Mouse (Mus musculus): Measurements from ENCODE around the gene Fads1. TPM values are rescaled to one million over a fixed set of nuclear protein-coding genes. Genes with fewer than 3 reads are reported as not detected.
A peak's percentile ranks its signal among the peaks of the same experiment; 100 is the strongest.

Gene Fads1
- polyA plus RNA-seq, 1 experiment from 2014 or later: 104 TPM

GRCm38 (mm10) chr19:10224637-10225453 is 42.2 kb downstream of the Fads1 start:
- 0 out of 2 replicates have a peak overlapping the region, but pooled peaks have one; percentile 7 for H3K4me2 ChIP-seq (ENCODE audit: low read length)
- H3K4me1 ChIP-seq (ENCODE audit: control insufficient read depth, insufficient read depth, low read length): no peaks in the 10 kb centered on the region
- H3K9me3 ChIP-seq (replicated peaks; ENCODE audit: control insufficient read depth, low read length): no peaks in the 10 kb centered on the region
- no peak overlapping the region for H3K4me3 ChIP-seq (ENCODE audit: low read depth, low read length)
- H3K9ac ChIP-seq (ENCODE audit: low read length): no peak overlapping the region
- no peaks in the 10 kb centered on the region for H3K27me3 ChIP-seq (replicated peaks; ENCODE audit: control insufficient read depth, insufficient read depth, low read length)
- H3K36me3 ChIP-seq (ENCODE audit: control insufficient read depth, insufficient read depth, low read length): no peaks in the 10 kb centered on the region
- peak; percentile 23; the same call in 1 of the 2 replicates for ATAC-seq
- WGBS: 37% methylated on average over 26 of the region's 26 CpGs
- DNase-seq (ENCODE audit: low spot score): no peak
- H3K27ac ChIP-seq (ENCODE audit: low read depth, low read length): no peak overlapping the region

GRCm38 (mm10) chr19:10225767-10226166 is 43.1 kb downstream of the Fads1 start:
- WGBS: 80% methylated on average over 4 of the region's 4 CpGs
- Histone ChIP-seq H3K4me1 (ENCODE audit: control insufficient read depth, insufficient read depth, low read length) (no peaks in the 10 kb centered on the region), H3K4me2 (ENCODE audit: low read length) (no peak overlapping the region), H3K4me3 (ENCODE audit: low read depth, low read length) (no peak overlapping the region), H3K36me3 (ENCODE audit: control insufficient read depth, insufficient read depth, low read length) (no peaks in the 10 kb centered on the region), H3K27ac (ENCODE audit: low read depth, low read length) (no peak overlapping the region), H3K9ac (ENCODE audit: low read length) (no peak overlapping the region), H3K9me3 (replicated peaks; ENCODE audit: control insufficient read depth, low read length) (no peaks in the 10 kb centered on the region), H3K27me3 (replicated peaks; ENCODE audit: control insufficient read depth, insufficient read depth, low read length) (no peaks in the 10 kb centered on the region)
- ATAC-seq: no peak
- no peak for DNase-seq (ENCODE audit: low spot score)

GRCm38 (mm10) chr19:10231016-10231415 is 48.3 kb downstream of the Fads1 start:
- H3K9ac ChIP-seq (ENCODE audit: low read length): no peak overlapping the region
- H3K27me3 ChIP-seq (replicated peaks; ENCODE audit: control insufficient read depth, insufficient read depth, low read length): no peaks in the 10 kb centered on the region
- no peak overlapping the region for H3K4me2 ChIP-seq (ENCODE audit: low read length)
- H3K4me3 ChIP-seq (ENCODE audit: low read depth, low read length): no peak overlapping the region
- WGBS: 15% methylated on average over 7 of the region's 7 CpGs
- no peaks in the 10 kb centered on the region for H3K36me3 ChIP-seq (ENCODE audit: control insufficient read depth, insufficient read depth, low read length)
- no peak overlapping the region for H3K27ac ChIP-seq (ENCODE audit: low read depth, low read length)
- H3K4me1 ChIP-seq (ENCODE audit: control insufficient read depth, insufficient read depth, low read length): no peaks in the 10 kb centered on the region
- no peaks in the 10 kb centered on the region for H3K9me3 ChIP-seq (replicated peaks; ENCODE audit: control insufficient read depth, low read length)
- ATAC-seq (no peak), DNase-seq (ENCODE audit: low spot score) (no peak)

GRCm38 (mm10) chr19:10231871-10232270 is 49.2 kb downstream of the Fads1 start:
- H3K4me2 ChIP-seq (ENCODE audit: low read length): no peak overlapping the region
- DNase-seq (ENCODE audit: low spot score) (no peak), ATAC-seq (no peak)
- no peak overlapping the region for H3K4me3 ChIP-seq (ENCODE audit: low read depth, low read length)
- H3K27me3 ChIP-seq (replicated peaks; ENCODE audit: control insufficient read depth, insufficient read depth, low read length): no peaks in the 10 kb centered on the region
- 18% methylated on average over 5 of the region's 5 CpGs for WGBS
- no peak overlapping the region for H3K27ac ChIP-seq (ENCODE audit: low read depth, low read length)
- no peaks in the 10 kb centered on the region for H3K4me1 ChIP-seq (ENCODE audit: control insufficient read depth, insufficient read depth, low read length)
- H3K9ac ChIP-seq (ENCODE audit: low read length): no peak overlapping the region
- H3K36me3 ChIP-seq (ENCODE audit: control insufficient read depth, insufficient read depth, low read length): no peaks in the 10 kb centered on the region
- H3K9me3 ChIP-seq (replicated peaks; ENCODE audit: control insufficient read depth, low read length): no peaks in the 10 kb centered on the region

GRCm38 (mm10) chr19:10232327-10233017 is 49.8 kb downstream of the Fads1 start:
- Histone ChIP-seq H3K9ac (ENCODE audit: low read length) (no peak overlapping the region), H3K27me3 (replicated peaks; ENCODE audit: control insufficient read depth, insufficient read depth, low read length) (no peaks in the 10 kb centered on the region), H3K4me2 (ENCODE audit: low read length) (no peak overlapping the region), H3K36me3 (ENCODE audit: control insufficient read depth, insufficient read depth, low read length) (no peaks in the 10 kb centered on the region), H3K4me1 (ENCODE audit: control insufficient read depth, insufficient read depth, low read length) (no peaks in the 10 kb centered on the region), H3K27ac (ENCODE audit: low read depth, low read length) (no peak overlapping the region), H3K4me3 (ENCODE audit: low read depth, low read length) (no peak overlapping the region), H3K9me3 (replicated peaks; ENCODE audit: control insufficient read depth, low read length) (no peaks in the 10 kb centered on the region)
- no peak for DNase-seq (ENCODE audit: low spot score)
- 21% methylated on average over 9 of the region's 9 CpGs for WGBS
- ATAC-seq: no peak

GRCm38 (mm10) chr19:10235784-10236565 is 53.3 kb downstream of the Fads1 start:
- no peaks in the 10 kb centered on the region for H3K9me3 ChIP-seq (replicated peaks; ENCODE audit: control insufficient read depth, low read length)
- H3K9ac ChIP-seq (ENCODE audit: low read length): no peak overlapping the region
- H3K27me3 ChIP-seq (replicated peaks; ENCODE audit: control insufficient read depth, insufficient read depth, low read length): peaks cover 11% of the 10 kb centered on the region
- no peak for ATAC-seq
- no peak overlapping the region for H3K27ac ChIP-seq (ENCODE audit: low read depth, low read length)
- 81% methylated on average over 9 of the region's 9 CpGs for WGBS
- H3K4me1 ChIP-seq (ENCODE audit: control insufficient read depth, insufficient read depth, low read length): peaks cover 5% of the 10 kb centered on the region
- no peak for DNase-seq (ENCODE audit: low spot score)
- H3K4me3 ChIP-seq (ENCODE audit: low read depth, low read length): no peak overlapping the region
- no peak overlapping the region for H3K4me2 ChIP-seq (ENCODE audit: low read length)
- no peaks in the 10 kb centered on the region for H3K36me3 ChIP-seq (ENCODE audit: control insufficient read depth, insufficient read depth, low read length)

GRCm38 (mm10) chr19:10238477-10238876 is 55.8 kb downstream of the Fads1 start:
- WGBS: 55% methylated on average over 3 of the region's 3 CpGs
- peaks cover 11% of the 10 kb centered on the region for H3K27me3 ChIP-seq (replicated peaks; ENCODE audit: control insufficient read depth, insufficient read depth, low read length)
- DNase-seq (ENCODE audit: low spot score): no peak

GRCm38 (mm10) chr19:10239419-10239818 is 56.7 kb downstream of the Fads1 start:
- DNase-seq (ENCODE audit: low spot score) (no peak), ATAC-seq (no peak)
- Histone ChIP-seq H3K27me3 (replicated peaks; ENCODE audit: control insufficient read depth, insufficient read depth, low read length) (peaks cover 11% of the 10 kb centered on the region), H3K4me3 (ENCODE audit: low read depth, low read length) (no peak overlapping the region), H3K4me1 (ENCODE audit: control insufficient read depth, insufficient read depth, low read length) (peaks cover 5% of the 10 kb centered on the region), H3K4me2 (ENCODE audit: low read length) (no peak overlapping the region), H3K9ac (ENCODE audit: low read length) (no peak overlapping the region), H3K27ac (ENCODE audit: low read depth, low read length) (no peak overlapping the region), H3K9me3 (replicated peaks; ENCODE audit: control insufficient read depth, low read length) (no peaks in the 10 kb centered on the region), H3K36me3 (ENCODE audit: control insufficient read depth, insufficient read depth, low read length) (no peaks in the 10 kb centered on the region)
- 36% methylated on average over 2 of the region's 2 CpGs for WGBS

More at GRCm38 (mm10) chr19:10238477-10238876, 55.8 kb downstream of the Fads1 start:
- H3K9ac ChIP-seq (ENCODE audit: low read length): no peak overlapping the region
- no peak overlapping the region for H3K4me2 ChIP-seq (ENCODE audit: low read length)
- peaks cover 5% of the 10 kb centered on the region for H3K4me1 ChIP-seq (ENCODE audit: control insufficient read depth, insufficient read depth, low read length)
- no peak overlapping the region for H3K4me3 ChIP-seq (ENCODE audit: low read depth, low read length)
- ATAC-seq: no peak
- no peaks in the 10 kb centered on the region for H3K9me3 ChIP-seq (replicated peaks; ENCODE audit: control insufficient read depth, low read length)
- H3K27ac ChIP-seq (ENCODE audit: low read depth, low read length): no peak overlapping the region
- no peaks in the 10 kb centered on the region for H3K36me3 ChIP-seq (ENCODE audit: control insufficient read depth, insufficient read depth, low read length)

Data from forebrain, embryonic 14.5 days (tissue).